Mouse (Mus musculus) midbrain, postnatal 0 days (tissue): Measurements from ENCODE around the gene Sec22a. TPM values are rescaled to one million over a fixed set of nuclear protein-coding genes. Genes with fewer than 3 reads are reported as not detected.

Experiments used
- ATAC-seq: fragments of 200-750 bp; cut with Nextera tagmentation; 2 replicates; pipeline ENCODE4 v1.8.0; 2017; ENCODE audit warnings: moderate number of reproducible peaks, mild to moderate bottlenecking, moderate TSS enrichment, moderate library complexity; ENCODE audit not compliant: low FRiP score
- DNase-seq: peaks from one replicate; pipeline ENCODE4 v3.0.0-alpha.2; 2015; ENCODE audit warnings: low spot score
- H3K27ac ChIP-seq: fragments of 300-500 bp; sonication (generic); 2 replicates; pipeline ENCODE4 v1.5.1; 2014; ENCODE audit warnings: low read depth, mild to moderate bottlenecking, low read length, mixed read lengths
- H3K27me3 ChIP-seq: fragments of 300-500 bp; sonication (generic); 2 replicates; pipeline ENCODE4 v1.6.1; 2014; ENCODE audit warnings: low read length, control low read depth, mixed read lengths; ENCODE audit not compliant: insufficient read depth
- H3K36me3 ChIP-seq: fragments of 300-500 bp; sonication (generic); 2 replicates; pipeline ENCODE4 v1.6.1; 2014; ENCODE audit warnings: low read length, control low read depth, mixed read lengths; ENCODE audit not compliant: insufficient read depth
- H3K4me1 ChIP-seq: fragments of 300-500 bp; sonication (generic); 2 replicates; pipeline ENCODE4 v1.6.1; 2014; ENCODE audit warnings: mild to moderate bottlenecking, control low read depth, antibody characterized with exemption, low read length, mixed read lengths; ENCODE audit not compliant: insufficient read depth
- H3K4me2 ChIP-seq: fragments of 300-500 bp; sonication (generic); 2 replicates; pipeline ENCODE4 v1.6.1; 2014; ENCODE audit warnings: low read depth, mild to moderate bottlenecking, low read length, mixed read lengths; ENCODE audit not compliant: poor library complexity, severe bottlenecking
- H3K4me3 ChIP-seq: fragments of 300-500 bp; sonication (generic); 2 replicates; pipeline ENCODE4 v1.5.1; 2014; ENCODE audit warnings: low read depth, mild to moderate bottlenecking, low read length, moderate library complexity
- H3K9ac ChIP-seq: fragments of 300-500 bp; sonication (generic); replicated peaks from 2 replicates; pipeline ENCODE4 v1.6.1; 2014; ENCODE audit warnings: mild to moderate bottlenecking, low read length, moderate library complexity, mixed read lengths; ENCODE audit not compliant: poor library complexity, severe bottlenecking
- H3K9me3 ChIP-seq: fragments of 300-500 bp; sonication (generic); 2 replicates; pipeline ENCODE4 v1.6.1; 2016; ENCODE audit warnings: low read length, control low read depth
- CTCF ChIP-seq: IDR thresholded peaks from 2 replicates; pipeline ENCODE4 v1.5.1; 2016; ENCODE audit warnings: antibody characterized with exemption, mild to moderate bottlenecking
- WGBS: fragments of 180-500 bp; shearing (Covaris S2); extraction: QIAGEN DNeasy Blood & Tissue Kit; methylation state at CpG from one replicate; pipeline ENCODE4 v1.1.7; 2014; 5-methylcytosine and 5-hydroxymethylcytosine counted together
- polyA plus RNA-seq: library from polyadenylated mRNA; unstranded; fragments of >200 nt; fragmentation: Nextera tagmentation; extraction: Ambion mirVana; gene quantifications from 2 replicates; pipeline ENCODE4 v1.2.1, GENCODE M21; 2015
- total RNA-seq: library from RNA; depleted of rRNA; stranded (reverse); fragments of >200 nt; gene quantifications from 2 replicates; pipeline ENCODE4 v1.2.3, GENCODE M21; 2014

Gene Sec22a
- total and polyA plus RNA-seq, 2 experiments from 2014 or later: 22.4 to 39.9 TPM

- no peak for TF ChIP-seq CTCF
- H3K9ac ChIP-seq: no peak overlapping the region
- H3K36me3 ChIP-seq: 0 out of 2 replicates have a peak, but pooled peaks cover 3% of the 10 kb centered on the region
- H3K4me1 ChIP-seq: no peaks in the 10 kb centered on the region
- no peak overlapping the region for H3K4me3 ChIP-seq
- H3K27me3 ChIP-seq: no peaks in the 10 kb centered on the region
- 89% methylated on average over 8 of the region's 8 CpGs for WGBS
- no peak overlapping the region for H3K27ac ChIP-seq
- no peak overlapping the region for H3K4me2 ChIP-seq
- DNase-seq: no peak
- no peak for ATAC-seq
- H3K9me3 ChIP-seq: no peaks in the 10 kb centered on the region
Observed at GRCm38 (mm10) chr16:35403891-35404290, 40.2 kb upstream of the Sec22a start.

- Histone ChIP-seq H3K4me1 (no peaks in the 10 kb centered on the region), H3K9ac (no peak overlapping the region), H3K4me3 (no peak overlapping the region), H3K36me3 (0 out of 2 replicates have a peak, but pooled peaks cover 3% of the 10 kb centered on the region), H3K27ac (no peak overlapping the region), H3K9me3 (no peaks in the 10 kb centered on the region), H3K27me3 (no peaks in the 10 kb centered on the region), H3K4me2 (no peak overlapping the region)
- no peak for ATAC-seq
- no peak for DNase-seq
- 94% methylated on average over 9 of the region's 9 CpGs for WGBS
- TF ChIP-seq CTCF: no peak
Observed at GRCm38 (mm10) chr16:35403356-35403755, 39.6 kb upstream of the Sec22a start.

GRCm38 (mm10) chr16:35392813-35393212 lies 29.1 kb upstream of the Sec22a start:
- no peak for DNase-seq
- H3K4me3 ChIP-seq: no peak overlapping the region
- no peak overlapping the region for H3K9ac ChIP-seq
- no peak overlapping the region for H3K27ac ChIP-seq
- no peak overlapping the region for H3K4me2 ChIP-seq
- TF ChIP-seq CTCF: no peak
- no peak for ATAC-seq
- H3K36me3 ChIP-seq: no peaks in the 10 kb centered on the region
- 84% methylated on average over 8 of the region's 8 CpGs for WGBS
- H3K4me1 ChIP-seq: no peaks in the 10 kb centered on the region
- no peaks in the 10 kb centered on the region for H3K27me3 ChIP-seq
- H3K9me3 ChIP-seq: no peaks in the 10 kb centered on the region

GRCm38 (mm10) chr16:35385654-35386053 lies 21.9 kb upstream of the Sec22a start:
- H3K27me3 ChIP-seq: no peaks in the 10 kb centered on the region
- H3K9me3 ChIP-seq: no peaks in the 10 kb centered on the region
- H3K27ac ChIP-seq: no peak overlapping the region
- no peak overlapping the region for H3K4me3 ChIP-seq
- no peak overlapping the region for H3K4me2 ChIP-seq
- WGBS: 89% methylated on average over 3 of the region's 3 CpGs
- H3K9ac ChIP-seq: no peak overlapping the region
- no peak for TF ChIP-seq CTCF
- no peak for ATAC-seq
- no peak for DNase-seq
- no peaks in the 10 kb centered on the region for H3K36me3 ChIP-seq
- no peaks in the 10 kb centered on the region for H3K4me1 ChIP-seq

- no peaks in the 10 kb centered on the region for H3K36me3 ChIP-seq
- ATAC-seq: no peak
- WGBS: 87% methylated on average over 9 of the region's 9 CpGs
- DNase-seq: no peak
- TF ChIP-seq CTCF: no peak
- no peak overlapping the region for H3K4me3 ChIP-seq
- H3K4me2 ChIP-seq: no peak overlapping the region
- no peaks in the 10 kb centered on the region for H3K4me1 ChIP-seq
- H3K27ac ChIP-seq: no peak overlapping the region
- H3K27me3 ChIP-seq: no peaks in the 10 kb centered on the region
- no peaks in the 10 kb centered on the region for H3K9me3 ChIP-seq
- H3K9ac ChIP-seq: no peak overlapping the region
Observed at GRCm38 (mm10) chr16:35380048-35380447, 16.3 kb upstream of the Sec22a start.

GRCm38 (mm10) chr16:35379344-35379743 lies 15.6 kb upstream of the Sec22a start:
- TF ChIP-seq CTCF: no peak
- ATAC-seq: no peak
- WGBS: 89% methylated on average over 3 of the region's 3 CpGs

More at GRCm38 (mm10) chr16:35379344-35379743, 15.6 kb upstream of the Sec22a start:
- Histone ChIP-seq H3K27ac (no peak overlapping the region), H3K36me3 (no peaks in the 10 kb centered on the region), H3K9me3 (no peaks in the 10 kb centered on the region), H3K4me2 (no peak overlapping the region), H3K4me1 (no peaks in the 10 kb centered on the region), H3K27me3 (no peaks in the 10 kb centered on the region), H3K9ac (no peak overlapping the region), H3K4me3 (no peak overlapping the region)
- DNase-seq: no peak
